Mouse (Mus musculus): ENCODE results near the gene Sh2b1.

The Sh2b1 gene

GRCm38 (mm10) chr7:126418496-126418895 is 56.7 kb downstream of the Sh2b1 start:
- no peak for DNase-seq (ENCODE audit: low spot score)

- DNase-seq (ENCODE audit: low spot score) = no peak
These were observed 57.6 kb downstream of the Sh2b1 start for GRCm38 (mm10) chr7:126417606-126418005.

- DNase-seq (ENCODE audit: low spot score) = no peak
These were observed 58.2 kb downstream of the Sh2b1 start for GRCm38 (mm10) chr7:126417045-126417444.

Measured in T-cell, adult 2 months (primary cell).